Mouse (Mus musculus) spleen, postnatal 14 days (tissue): ENCODE results near the gene Frk.
"Not testable (repeated sequence)": the region's sequence is repeated elsewhere in the genome, so short reads cannot be mapped to it uniquely, and the experiment has no call there.

Source experiments
- DNase-seq, 2 experiments: peaks; one replicate each; pipeline ENCODE4 v3.0.0; 2021 to 2022; ENCODE audit warnings: low spot score in 2 of 2

The Frk gene

DNA sequence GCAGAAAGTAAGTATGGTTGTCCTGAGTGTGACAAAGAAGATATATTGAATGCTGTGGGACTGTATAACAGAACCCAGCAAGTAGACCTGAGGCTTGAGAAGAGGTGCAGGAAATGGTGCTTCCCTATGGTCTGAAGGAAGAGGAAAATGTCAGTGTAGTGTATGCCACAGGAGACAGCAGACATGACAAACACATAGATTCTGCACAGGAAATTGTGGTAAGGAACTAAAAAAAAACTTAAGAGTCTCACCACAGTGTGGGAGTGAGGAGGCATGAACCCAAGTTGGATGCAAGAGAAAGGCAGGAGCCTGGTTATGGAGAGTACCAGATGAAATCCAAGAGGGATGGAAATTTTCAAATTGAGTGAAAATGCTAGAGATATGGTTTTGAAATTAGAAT lies 132.3 kb downstream of the Frk start:
- DNase-seq = no peak

DNA sequence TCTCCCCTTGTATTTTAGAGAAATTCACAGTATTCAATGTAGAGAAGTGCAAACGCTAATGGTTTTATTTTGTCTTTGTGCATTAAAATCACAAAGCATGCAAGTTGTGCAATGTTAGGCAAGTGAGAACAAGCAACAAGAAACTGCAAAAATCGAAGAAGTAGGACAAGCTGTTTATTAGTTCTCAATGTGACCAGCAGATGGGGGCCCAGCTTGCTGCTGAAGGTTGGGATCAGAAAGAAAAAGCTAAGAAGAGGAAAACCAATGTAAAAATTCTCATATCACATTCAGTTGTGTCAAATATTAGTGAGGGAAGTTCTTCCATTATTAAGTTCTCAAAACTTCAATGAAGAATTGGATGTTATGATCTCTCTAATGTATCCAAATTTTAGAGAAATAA lies 134.0 kb downstream of the Frk start:
- DNase-seq = no peak

GRCm38 (mm10) chr10:34618490-34618889 lies 135.3 kb downstream of the Frk start:
- no peak for DNase-seq

- not testable (repeated sequence) for DNase-seq
Measured at GRCm38 (mm10) chr10:34620540-34620939, 137.3 kb downstream of the Frk start.

DNA sequence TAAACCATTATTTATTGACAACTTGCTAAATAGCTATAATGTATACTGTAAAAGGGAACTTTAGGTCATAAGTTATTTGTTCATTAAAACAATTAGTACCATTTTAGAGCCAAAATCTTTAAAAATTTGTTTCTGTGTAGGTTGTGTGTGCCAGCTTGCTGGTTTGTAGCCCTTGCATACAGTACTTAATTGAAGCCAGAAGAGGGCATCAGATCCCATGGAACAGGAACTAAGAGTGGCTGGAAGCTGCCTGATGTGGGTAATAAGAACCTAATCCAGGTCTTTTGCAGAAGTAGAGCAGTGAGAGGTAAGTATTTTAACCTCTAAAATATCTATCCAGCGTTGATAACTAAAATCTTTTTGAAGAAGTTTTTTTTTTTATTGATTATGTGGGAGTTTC lies 155.0 kb downstream of the Frk start:
- DNase-seq = no peak
